Mouse (Mus musculus) thymus, adult 2 months (tissue): ENCODE data around the gene Pou2f2.

ENCODE experiments used
- CTCF ChIP-seq: fragments of 200-500 bp; IDR thresholded peaks from 2 replicates; pipeline ENCODE4 v1.5.1; 2012; ENCODE audit warnings: mild to moderate bottlenecking, control low read depth, low read length, moderate library complexity, borderline replicate concordance; ENCODE audit not compliant: control insufficient read depth, poor library complexity, insufficient read depth; ENCODE audit errors: extremely low read depth
- POLR2A ChIP-seq: fragments of 200-500 bp; IDR thresholded peaks from 2 replicates; pipeline ENCODE4 v1.6.1; 2012; ENCODE audit warnings: mild to moderate bottlenecking, low read length, control low read depth, moderate library complexity; ENCODE audit not compliant: control insufficient read depth, poor library complexity, insufficient read depth; ENCODE audit errors: extremely low read depth

DNA sequence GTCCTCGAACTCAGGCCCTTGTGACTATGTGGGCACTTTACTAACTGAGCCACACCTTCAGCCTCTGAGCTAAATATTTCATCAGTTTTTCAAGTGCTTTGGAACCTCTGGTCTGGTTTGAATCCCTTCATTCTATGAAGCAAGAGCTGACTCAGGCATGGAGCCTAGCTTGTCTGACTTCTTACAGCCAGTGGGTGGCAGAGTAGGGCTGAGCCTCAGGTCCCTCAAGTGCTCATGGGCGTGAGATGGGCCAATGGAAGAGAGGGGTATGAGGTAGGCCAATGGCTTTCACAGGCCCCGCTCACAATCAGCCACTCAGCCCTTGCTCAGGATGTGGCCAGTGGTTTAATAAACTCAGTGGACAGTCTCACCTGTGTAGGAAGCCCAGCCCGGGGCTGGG lies 79.9 kb downstream of the Pou2f2 start:
- TF ChIP-seq CTCF, result no peak
- no peak for TF ChIP-seq POLR2A
